Mouse (Mus musculus) fat pad, adult 2 months (tissue): ENCODE data around the gene Glb1l3.
"Not testable (repeated sequence)": the region's sequence is repeated elsewhere in the genome, so short reads cannot be mapped to it uniquely, and the experiment has no call there.

ENCODE experiments used
- DNase-seq: peaks from one replicate; pipeline ENCODE4 v3.0.0-alpha.2; 2011; ENCODE audit warnings: low read depth, low spot score; ENCODE audit errors: extremely low read depth

The Glb1l3 gene

DNA sequence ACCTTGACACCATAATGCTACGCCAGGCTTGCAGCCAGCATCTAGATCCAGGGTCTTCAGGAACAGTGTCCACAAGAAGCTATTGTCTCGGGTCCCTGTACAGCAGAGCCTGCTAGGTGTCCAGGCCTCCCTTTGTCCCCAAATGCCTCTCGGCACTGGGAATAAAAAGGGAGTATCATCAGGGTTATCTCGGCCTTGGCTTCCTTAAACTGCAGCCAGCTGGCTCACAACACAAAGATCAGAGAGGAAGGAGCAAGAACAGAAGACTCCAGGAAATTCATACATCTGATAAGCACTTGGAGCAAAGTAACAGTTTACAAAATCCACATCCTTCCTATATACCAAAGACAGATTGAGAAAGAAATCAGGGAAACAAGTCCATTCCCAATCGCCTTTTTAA lies at the start of gene Glb1l3:
Gene Glb1l3, minus strand, starts transcription at position 140 of the 400 bp plus-strand sequence.
- DNase-seq: no peak

DNA sequence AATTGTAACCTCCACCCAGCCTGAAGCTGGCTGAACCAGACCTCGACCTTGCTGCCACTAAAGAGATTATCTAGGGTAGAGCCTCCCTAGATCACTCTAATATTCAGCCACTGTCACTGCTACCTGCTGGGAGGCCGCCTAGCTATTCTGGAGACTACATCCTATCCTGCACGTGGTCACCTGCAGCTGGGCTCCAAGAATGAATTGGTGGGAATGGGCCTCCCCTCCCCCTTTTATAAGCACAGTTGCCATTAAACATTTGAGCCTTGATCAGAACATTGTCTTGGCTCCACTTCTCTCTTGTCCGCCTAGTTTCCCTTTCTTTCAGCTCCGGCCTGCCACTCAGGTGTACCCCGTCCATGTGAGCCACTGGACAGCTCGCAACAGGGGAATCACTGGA lies 9.2 kb upstream of the Glb1l3 start:
- not testable (repeated sequence) for DNase-seq

DNA sequence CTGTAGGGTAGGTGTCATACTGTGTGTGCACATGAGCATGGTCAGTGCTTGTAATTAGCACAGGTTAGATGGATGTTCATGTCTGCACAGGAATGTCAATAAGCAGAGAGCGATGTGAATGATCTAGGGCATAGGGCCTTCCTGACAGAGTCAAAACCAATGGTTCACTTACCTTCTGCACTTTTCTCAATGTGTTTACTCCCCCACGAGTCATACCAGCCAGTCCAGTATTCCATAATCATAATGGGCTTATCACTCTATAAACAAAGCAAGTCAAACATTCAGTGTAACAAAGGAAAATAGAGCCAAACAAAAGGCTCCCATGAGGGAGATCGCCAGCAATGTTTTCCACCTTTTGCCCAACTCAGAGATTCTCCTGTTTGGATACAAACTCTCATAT lies 29.6 kb downstream of the Glb1l3 start:
- no peak for DNase-seq

DNA sequence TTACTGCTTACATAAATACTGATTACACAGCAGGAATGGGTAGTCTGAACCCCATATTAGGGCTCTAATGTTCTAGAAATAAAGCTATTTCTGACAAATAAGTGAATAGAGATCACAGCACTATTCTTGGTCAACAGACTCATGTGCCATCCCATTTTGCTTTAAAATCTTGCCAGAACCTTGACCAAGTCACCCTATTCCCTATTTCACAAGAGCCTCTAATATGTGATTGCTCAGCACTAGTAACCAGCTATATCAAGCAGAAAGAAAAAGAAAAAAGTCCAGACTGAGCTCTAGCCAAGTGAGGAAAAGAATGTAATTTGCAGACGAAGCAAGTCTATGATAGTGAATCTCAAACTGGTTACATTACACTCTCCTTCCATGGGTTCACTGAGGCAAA lies 40.7 kb downstream of the Glb1l3 start:
- no peak for DNase-seq

DNA sequence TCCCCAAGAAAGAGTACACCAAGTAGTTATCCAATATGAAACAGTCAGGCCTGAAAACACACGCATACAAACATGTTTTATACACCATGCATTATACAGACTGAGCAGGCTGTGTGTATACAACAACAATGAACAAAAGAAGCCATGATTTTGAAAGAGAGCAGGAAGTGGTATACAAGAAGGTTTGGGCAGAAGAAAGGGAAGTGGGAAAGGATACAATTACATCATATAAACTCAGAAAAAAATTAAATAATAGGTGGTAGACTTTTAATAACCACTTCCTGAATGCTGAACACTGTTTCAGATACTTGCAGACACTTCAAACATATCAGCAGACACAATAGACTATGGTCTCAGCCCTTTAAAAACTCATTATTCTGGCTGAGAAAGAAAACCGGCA lies 52.0 kb downstream of the Glb1l3 start:
- no peak for DNase-seq

DNA sequence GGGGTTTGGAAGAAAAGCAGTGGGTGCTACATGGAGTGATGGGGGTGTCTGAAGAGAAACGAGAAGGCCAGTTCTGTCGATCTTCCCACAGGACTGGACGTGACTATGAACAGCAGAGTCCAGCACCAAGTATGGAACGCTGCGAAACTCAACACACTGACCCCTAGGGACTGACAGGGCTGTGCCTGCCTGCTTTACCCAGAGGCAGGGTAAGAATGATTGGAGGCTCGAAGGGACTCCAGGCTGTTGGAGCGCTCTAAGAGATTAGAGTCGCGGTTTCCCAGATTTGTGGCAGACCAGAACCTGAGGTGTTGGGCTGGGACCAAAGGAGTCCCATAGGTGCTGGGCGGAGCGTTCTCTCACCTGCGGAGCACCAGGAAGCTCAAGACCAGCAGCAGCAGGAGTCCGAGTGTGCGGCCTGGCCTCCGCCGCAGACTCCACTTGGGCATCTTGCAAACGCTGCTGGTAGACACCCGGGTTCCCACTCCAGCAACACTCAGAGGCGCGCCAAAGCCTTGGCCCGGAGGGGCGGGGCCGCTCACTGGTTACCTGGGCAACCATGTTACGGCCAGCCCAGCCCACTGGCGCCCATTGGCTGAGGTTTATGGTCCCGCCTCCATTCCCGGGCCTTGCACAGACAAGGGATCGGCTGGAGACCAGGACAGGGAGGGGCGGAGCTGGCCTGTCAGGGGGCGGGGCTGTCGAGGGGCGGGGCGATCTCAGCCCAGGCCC lies 54.6 kb downstream of the Glb1l3 start, which contains the start of gene Glb1l2:
Gene Glb1l2, minus strand, starts transcription at position 534 of the 732 bp plus-strand sequence.
- DNase-seq: peak; percentile 59

DNA sequence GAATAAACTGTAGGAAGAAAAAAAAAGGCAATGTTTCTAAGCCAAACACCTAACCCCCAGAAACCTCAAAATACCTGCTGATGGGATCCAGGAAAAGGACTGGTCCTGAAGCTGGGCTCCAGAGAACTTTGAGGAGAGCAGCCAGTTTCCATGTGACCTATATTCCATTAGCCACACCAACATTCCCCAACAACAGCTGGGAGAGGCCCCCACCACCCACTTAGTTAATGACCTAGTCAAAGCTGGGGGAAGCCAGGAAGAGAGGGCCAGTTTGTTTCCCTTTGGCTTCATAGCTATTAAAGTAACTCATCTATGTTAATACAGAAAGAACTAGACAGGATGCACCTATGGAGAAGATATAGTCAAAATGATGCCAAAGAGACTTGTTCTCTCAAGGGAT lies 56.4 kb downstream of the Glb1l3 start:
- DNase-seq: no peak

DNA sequence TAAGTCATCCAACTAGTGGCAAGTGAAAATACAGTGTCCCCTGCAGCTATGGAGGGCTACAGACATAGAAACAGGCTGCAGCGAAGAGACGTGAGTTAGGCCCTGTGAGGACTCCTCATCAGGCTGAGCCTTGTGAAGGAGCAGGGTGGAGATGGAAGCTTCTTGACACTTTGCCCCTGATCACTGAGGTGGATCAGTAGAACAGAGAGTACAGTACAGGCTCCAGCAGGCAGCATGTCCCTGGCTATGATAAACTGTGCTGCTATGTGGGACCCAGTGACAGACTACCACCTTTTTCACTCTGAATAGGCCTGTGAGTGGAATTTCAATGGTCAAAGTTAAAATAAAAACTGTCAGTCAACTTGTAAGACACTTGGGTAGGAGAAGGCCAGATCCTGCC lies 60.3 kb downstream of the Glb1l3 start:
- no peak for DNase-seq

DNA sequence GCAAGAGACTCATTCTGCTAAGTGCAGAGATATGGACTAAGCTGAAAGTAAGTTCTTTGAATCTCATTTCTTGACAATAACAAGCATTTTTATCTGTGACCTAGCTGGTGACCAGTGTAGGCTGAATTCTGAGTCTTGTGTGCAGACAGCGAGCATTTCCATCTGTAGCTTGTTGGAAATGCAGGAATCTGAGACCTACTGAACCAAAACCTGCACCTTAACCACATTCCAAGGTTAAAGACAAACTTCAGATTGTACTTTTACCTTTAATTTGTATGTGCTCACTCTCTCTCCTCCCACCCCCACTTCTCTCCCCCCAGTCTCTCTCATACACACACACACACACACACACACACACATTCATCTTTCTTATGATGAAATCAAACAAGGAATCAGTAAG lies 62.0 kb downstream of the Glb1l3 start:
- no peak for DNase-seq

DNA sequence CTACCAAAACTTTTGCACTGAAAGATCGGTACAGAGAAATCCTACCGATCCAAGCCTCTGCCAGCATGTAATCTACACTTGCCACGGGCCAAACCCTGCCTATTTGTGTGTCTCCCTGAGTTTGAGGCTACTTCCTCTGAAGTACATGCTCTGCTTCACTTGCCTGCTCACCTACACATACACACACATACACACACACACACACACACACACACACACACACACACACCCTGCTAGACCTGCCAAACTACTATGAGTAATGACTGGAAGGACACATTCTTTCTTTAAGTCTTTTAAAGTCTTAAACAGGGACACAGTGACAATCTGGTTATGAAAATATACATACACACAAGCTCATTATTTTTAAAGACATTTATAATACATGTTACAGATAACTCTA lies 62.5 kb downstream of the Glb1l3 start:
- DNase-seq: no peak

DNA sequence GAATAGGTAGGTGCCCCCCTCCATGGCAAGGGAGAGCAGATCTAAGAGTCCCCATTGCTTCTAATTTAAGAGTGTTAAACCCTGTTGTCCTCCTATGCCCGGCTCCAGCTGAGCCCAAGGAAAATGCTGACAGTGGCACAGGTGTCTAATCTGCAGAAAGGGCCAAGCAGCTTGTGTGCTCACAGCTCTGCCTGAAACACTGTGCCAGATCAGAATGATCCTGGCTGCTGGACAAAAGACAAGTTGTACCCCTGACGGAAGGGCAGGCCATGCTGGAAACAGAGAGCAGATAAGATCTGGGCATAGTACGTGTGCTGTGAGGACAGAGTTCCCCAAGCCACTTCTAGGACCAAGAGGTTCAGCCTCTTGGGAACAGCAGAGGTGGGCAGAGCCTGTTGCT lies 67.9 kb downstream of the Glb1l3 start:
- no peak for DNase-seq

DNA sequence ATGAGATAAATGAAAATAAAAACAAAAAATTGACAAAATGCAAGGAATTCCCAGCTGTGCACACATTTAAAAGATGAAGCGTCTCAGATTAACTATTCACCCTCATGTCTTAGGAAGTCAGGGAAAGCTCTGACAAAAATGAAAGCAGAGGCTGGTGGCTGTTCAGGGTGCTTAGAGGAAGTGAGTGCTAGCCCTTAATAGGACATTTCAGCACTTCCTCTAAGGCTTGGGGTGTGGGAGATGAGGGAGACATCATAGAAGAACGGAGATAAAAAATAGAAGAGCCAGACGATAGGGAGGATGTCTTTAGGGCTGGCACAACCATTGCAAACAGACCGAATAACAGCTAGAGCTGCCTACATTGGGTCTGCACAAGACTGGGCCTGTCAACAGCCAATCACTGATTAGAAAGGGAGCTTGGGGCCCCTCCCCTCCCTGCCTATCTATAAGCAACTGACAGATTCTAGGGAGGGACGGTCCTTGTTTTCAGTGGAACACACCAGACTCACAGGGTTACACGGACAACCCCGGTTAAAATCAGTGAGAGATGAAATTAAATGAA lies 77.2 kb downstream of the Glb1l3 start:
- DNase-seq: no peak

DNA sequence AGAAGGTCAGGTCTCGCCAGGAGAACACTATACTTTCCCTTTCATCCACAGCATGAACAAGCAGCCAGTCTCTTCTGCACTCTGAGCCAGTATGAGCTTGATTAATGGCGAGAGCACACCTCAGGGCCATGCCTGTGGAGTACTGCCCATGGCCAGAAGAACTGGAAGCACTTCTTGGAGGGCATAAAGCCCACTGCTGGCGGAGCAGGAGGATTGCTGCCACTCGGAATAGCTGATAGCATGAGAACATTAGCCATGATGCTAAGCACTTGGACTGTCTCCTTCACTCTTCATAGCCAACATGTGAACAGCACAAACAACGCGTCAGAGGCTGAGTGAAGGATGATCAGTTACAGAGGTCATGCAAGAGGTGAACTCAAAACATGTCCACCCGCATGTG lies 82.3 kb downstream of the Glb1l3 start:
- no peak for DNase-seq

DNA sequence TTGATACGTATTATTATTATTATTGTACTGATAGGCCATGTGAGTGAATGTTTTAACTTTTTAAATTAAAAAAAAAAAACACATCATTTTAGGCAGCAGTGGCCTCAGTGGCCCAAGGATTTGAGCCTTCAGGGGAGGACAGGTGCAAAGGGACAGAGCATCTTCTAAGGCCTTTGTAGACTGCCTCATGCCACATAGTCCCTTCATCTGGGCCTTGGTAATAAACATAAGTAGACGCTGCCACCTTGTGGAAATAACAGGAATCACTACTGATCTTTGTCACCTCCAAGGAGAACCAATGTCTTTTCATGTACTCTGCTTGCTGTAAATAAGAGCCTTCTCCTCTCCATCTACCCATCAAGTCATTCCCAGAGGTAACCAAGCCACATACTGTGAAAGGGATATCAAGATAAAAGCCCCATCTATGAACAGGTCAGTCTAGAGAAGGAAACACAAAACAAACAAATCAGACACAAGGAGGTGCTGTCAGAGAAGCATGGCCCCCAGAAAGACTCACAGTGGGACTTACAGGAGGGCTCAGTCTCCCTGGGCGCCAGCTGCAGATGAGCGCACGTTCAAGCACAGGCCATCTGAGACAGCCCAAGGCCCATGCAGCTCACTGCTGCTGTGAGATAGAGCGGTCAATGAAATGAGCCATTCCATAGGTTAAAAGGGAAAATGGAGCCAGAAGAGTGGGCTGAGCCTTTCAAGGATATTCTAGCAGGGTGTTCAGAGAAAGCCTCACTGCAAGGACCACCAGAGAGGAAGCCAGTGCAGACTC lies 84.4 kb downstream of the Glb1l3 start:
- no peak for DNase-seq

DNA sequence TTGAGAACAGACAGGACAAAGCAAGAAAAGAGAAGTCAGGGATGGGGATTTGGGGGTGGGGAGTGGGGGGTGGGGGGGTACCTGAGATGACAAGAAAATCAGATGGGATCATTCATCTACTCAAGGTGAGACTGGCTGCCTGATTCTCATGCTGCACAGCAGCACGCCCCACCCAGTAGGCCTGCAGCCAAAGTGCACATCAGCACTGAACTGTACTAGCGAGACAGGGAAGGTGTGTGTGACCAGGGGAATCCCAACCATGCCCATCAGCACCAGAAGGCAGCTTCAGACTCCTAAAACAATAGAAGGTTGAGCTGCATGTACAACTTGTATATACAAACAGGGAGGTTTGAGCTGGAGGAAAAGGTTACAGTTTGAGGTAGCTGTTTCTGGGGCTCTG lies 85.0 kb downstream of the Glb1l3 start:
- no peak for DNase-seq

DNA sequence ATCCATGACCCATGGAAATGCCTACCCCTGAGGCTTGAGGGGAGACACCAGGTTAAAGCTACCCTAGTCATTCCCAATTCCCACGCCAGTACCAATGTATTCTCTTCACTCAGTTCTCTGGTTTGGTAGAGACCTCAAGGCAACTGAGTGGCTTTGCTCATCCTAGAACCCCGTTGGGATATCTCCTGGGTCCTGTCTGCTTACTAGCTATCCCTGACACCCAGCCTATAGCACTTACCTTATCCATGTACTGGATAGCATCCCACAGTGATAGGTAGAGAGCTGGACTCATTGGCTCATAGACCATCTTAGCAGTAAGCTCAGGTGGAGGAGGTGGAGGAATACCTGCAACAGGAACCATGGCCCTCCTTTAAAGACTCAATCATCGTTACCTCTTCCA lies 92.5 kb downstream of the Glb1l3 start:
- DNase-seq: no peak
